Mouse (Mus musculus) E14TG2a.4 (cell line): ENCODE measurements around the gene Snu13.

Experiments used
- CTCF ChIP-seq: conservative IDR thresholded peaks from 2 replicates; pipeline ENCODE4 v1.5.1; 2014; ENCODE audit warnings: low read length
- NANOG ChIP-seq: IDR thresholded peaks from 2 replicates; pipeline ENCODE4 v1.6.1; 2014; ENCODE audit warnings: borderline replicate concordance, low read length, mixed read lengths
- POU5F1 ChIP-seq: IDR thresholded peaks from 2 replicates; pipeline ENCODE4 v1.6.1; 2014; ENCODE audit warnings: low read length, borderline replicate concordance

DNA sequence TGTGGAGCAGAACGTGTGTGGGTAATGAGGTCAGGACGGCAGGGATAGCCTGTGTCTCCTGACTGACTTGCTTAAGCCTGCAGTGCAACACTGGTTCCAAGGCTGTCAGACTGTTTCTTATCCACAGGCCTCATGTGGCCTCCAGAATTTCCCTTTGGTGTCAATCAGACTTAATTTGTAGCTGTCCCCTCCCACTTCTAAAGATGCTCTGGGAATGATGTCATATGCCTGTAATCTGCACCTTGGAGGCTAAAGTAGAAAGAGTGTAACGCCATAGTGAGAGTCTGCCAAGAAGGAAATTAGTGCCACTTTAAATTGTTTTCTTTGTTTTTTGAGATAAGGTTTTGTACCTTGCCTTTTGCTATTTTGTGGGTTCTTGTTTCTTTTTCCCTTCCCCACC is 28.1 kb downstream of the Snu13 start:
- TF ChIP-seq CTCF (no peak), POU5F1 (no peak), NANOG (no peak)
